Mouse (Mus musculus) midbrain, embryonic 15.5 days (tissue): ENCODE measurements around the gene Gm49380. TPM values are rescaled to one million over a fixed set of nuclear protein-coding genes. Genes with fewer than 3 reads are reported as not detected.

Source experiments
- ATAC-seq: fragments of 200-750 bp; cut with Nextera tagmentation; replicated peaks from 2 replicates; pipeline ENCODE4 v1.8.0; 2017; ENCODE audit warnings: moderate TSS enrichment
- H3K27ac ChIP-seq: fragments of 300-500 bp; sonication (generic); 2 replicates; pipeline ENCODE4 v1.5.1; 2015; ENCODE audit warnings: mild to moderate bottlenecking, inconsistent platforms
- H3K27me3 ChIP-seq: fragments of 300-500 bp; sonication (generic); replicated peaks from 2 replicates; pipeline ENCODE4 v1.6.1; 2015; ENCODE audit warnings: inconsistent platforms
- H3K36me3 ChIP-seq: fragments of 300-500 bp; sonication (generic); replicated peaks from 2 replicates; pipeline ENCODE4 v1.6.1; 2015; ENCODE audit warnings: inconsistent platforms
- H3K4me1 ChIP-seq: fragments of 300-500 bp; sonication (generic); 2 replicates; pipeline ENCODE4 v1.6.1; 2015; ENCODE audit warnings: inconsistent platforms
- H3K4me2 ChIP-seq: fragments of 300-500 bp; sonication (generic); 2 replicates; pipeline ENCODE4 v1.6.1; 2015; ENCODE audit warnings: inconsistent platforms, mild to moderate bottlenecking, moderate library complexity
- H3K4me3 ChIP-seq: fragments of 300-500 bp; sonication (generic); 2 replicates; pipeline ENCODE4 v1.5.1; 2015; ENCODE audit warnings: mild to moderate bottlenecking, inconsistent platforms
- H3K9ac ChIP-seq: fragments of 300-500 bp; sonication (generic); 2 replicates; pipeline ENCODE4 v1.6.1; 2015; ENCODE audit warnings: mild to moderate bottlenecking, inconsistent platforms
- H3K9me3 ChIP-seq: fragments of 300-500 bp; sonication (generic); 2 replicates; pipeline ENCODE4 v1.6.1; 2016; ENCODE audit warnings: inconsistent platforms
- WGBS: fragments of 180-500 bp; shearing (Covaris S2); methylation state at CpG from one replicate; pipeline ENCODE4 v1.1.7; 2015; ENCODE audit warnings: mixed read lengths; 5-methylcytosine and 5-hydroxymethylcytosine counted together
- polyA plus RNA-seq: library from polyadenylated mRNA; unstranded; fragments of >200 nt; fragmentation: Nextera tagmentation; extraction: Ambion mirVana; gene quantifications from 2 replicates; pipeline ENCODE4 v1.2.1, GENCODE M21; 2015

The Gm49380 gene
- 0.13 and 0.25 TPM in 2 replicates for polyA plus RNA-seq

GRCm38 (mm10) chr9:44113105-44113789 is at the start of gene Gm49380, which contains the start of gene Rnf26:
Gene Gm49380 (minus strand): TSS chr9:44113500.
Gene Rnf26 (minus strand): TSS chr9:44113517.
- peaks cover 37% of the 10 kb centered on the region for H3K4me1 ChIP-seq

GRCm38 (mm10) chr9:44159886-44160285 is 46.6 kb upstream of the Gm49380 start:
- no peak overlapping the region for H3K9ac ChIP-seq
- no peaks in the 10 kb centered on the region for H3K4me1 ChIP-seq
- no peak overlapping the region for H3K4me3 ChIP-seq
- WGBS = 88% methylated on average over 3 of the region's 3 CpGs
- H3K36me3 ChIP-seq = peaks cover 54% of the 10 kb centered on the region
- H3K27me3 ChIP-seq = no peaks in the 10 kb centered on the region
- ATAC-seq = no peak
- no peaks in the 10 kb centered on the region for H3K9me3 ChIP-seq
- H3K4me2 ChIP-seq = no peak overlapping the region
- no peak overlapping the region for H3K27ac ChIP-seq

More at GRCm38 (mm10) chr9:44113105-44113789, at the start of gene Gm49380, which contains the start of gene Rnf26:
- peak within 1 kb of the TSS; percentile 53; the same call in 1 of the 2 replicates for H3K27ac ChIP-seq
- H3K9ac ChIP-seq = peak within 1 kb of the TSS; percentile 69
- H3K36me3 ChIP-seq = no peaks in the 10 kb centered on the region
- peak within 1 kb of the TSS; percentile 58 for H3K4me2 ChIP-seq
- H3K9me3 ChIP-seq = no peaks in the 10 kb centered on the region
- peak within 1 kb of the TSS; percentile 86 for H3K4me3 ChIP-seq
- no peaks in the 10 kb centered on the region for H3K27me3 ChIP-seq
- WGBS = under 1% methylated on average over 50 of the region's 51 CpGs
- ATAC-seq = peak; percentile 96

GRCm38 (mm10) chr9:44147290-44147689 is 34.0 kb upstream of the Gm49380 start:
- peaks cover 27% of the 10 kb centered on the region for H3K36me3 ChIP-seq
- 53% methylated on average over 3 of the region's 3 CpGs for WGBS
- no peak for ATAC-seq

GRCm38 (mm10) chr9:44144718-44145060 is 31.4 kb upstream of the Gm49380 start:
- Histone ChIP-seq H3K27ac (no peak overlapping the region), H3K4me1 (no peaks in the 10 kb centered on the region), H3K36me3 (peaks cover 19% of the 10 kb centered on the region), H3K9ac (no peak overlapping the region), H3K4me3 (no peak overlapping the region), H3K27me3 (no peaks in the 10 kb centered on the region), H3K4me2 (no peak overlapping the region), H3K9me3 (no peaks in the 10 kb centered on the region)
- ATAC-seq = no peak

More at GRCm38 (mm10) chr9:44147290-44147689, 34.0 kb upstream of the Gm49380 start:
- H3K9me3 ChIP-seq = no peaks in the 10 kb centered on the region
- no peaks in the 10 kb centered on the region for H3K27me3 ChIP-seq
- H3K4me2 ChIP-seq = no peak overlapping the region
- no peaks in the 10 kb centered on the region for H3K4me1 ChIP-seq
- no peak overlapping the region for H3K4me3 ChIP-seq
- no peak overlapping the region for H3K9ac ChIP-seq
- H3K27ac ChIP-seq = no peak overlapping the region

GRCm38 (mm10) chr9:44144023-44144717 is 30.9 kb upstream of the Gm49380 start:
- no peak for ATAC-seq
- H3K9ac ChIP-seq = no peak overlapping the region
- H3K27me3 ChIP-seq = no peaks in the 10 kb centered on the region
- no peak overlapping the region for H3K4me2 ChIP-seq
- 30% methylated on average over 6 of the region's 8 CpGs for WGBS
- H3K4me1 ChIP-seq = no peaks in the 10 kb centered on the region
- no peaks in the 10 kb centered on the region for H3K9me3 ChIP-seq
- H3K36me3 ChIP-seq = peaks cover 19% of the 10 kb centered on the region
- no peak overlapping the region for H3K27ac ChIP-seq
- H3K4me3 ChIP-seq = no peak overlapping the region

- Histone ChIP-seq H3K27me3 (no peaks in the 10 kb centered on the region), H3K4me1 (no peaks in the 10 kb centered on the region), H3K4me3 (no peak overlapping the region), H3K9ac (no peak overlapping the region), H3K36me3 (peaks cover 19% of the 10 kb centered on the region), H3K9me3 (no peaks in the 10 kb centered on the region), H3K4me2 (no peak overlapping the region), H3K27ac (no peak overlapping the region)
- 70% methylated on average over 5 of the region's 5 CpGs for WGBS
- no peak for ATAC-seq
Measured at GRCm38 (mm10) chr9:44143421-44143820, 30.1 kb upstream of the Gm49380 start.

- no peak overlapping the region for H3K4me3 ChIP-seq
- H3K9ac ChIP-seq = no peak overlapping the region
- H3K4me1 ChIP-seq = no peaks in the 10 kb centered on the region
- 56% methylated on average over 5 of the region's 5 CpGs for WGBS
- no peaks in the 10 kb centered on the region for H3K27me3 ChIP-seq
- H3K9me3 ChIP-seq = no peaks in the 10 kb centered on the region
- H3K27ac ChIP-seq = no peak overlapping the region
- no peak overlapping the region for H3K4me2 ChIP-seq
- ATAC-seq = no peak
- peaks cover 19% of the 10 kb centered on the region for H3K36me3 ChIP-seq
Measured at GRCm38 (mm10) chr9:44141951-44142350, 28.7 kb upstream of the Gm49380 start.

GRCm38 (mm10) chr9:44137846-44138245 is 24.5 kb upstream of the Gm49380 start:
- Histone ChIP-seq H3K4me1 (peaks cover 22% of the 10 kb centered on the region), H3K9ac (no peak overlapping the region), H3K27me3 (peaks cover 29% of the 10 kb centered on the region), H3K4me2 (no peak overlapping the region), H3K27ac (no peak overlapping the region), H3K4me3 (no peak overlapping the region), H3K9me3 (no peaks in the 10 kb centered on the region), H3K36me3 (no peaks in the 10 kb centered on the region)
- ATAC-seq = no peak
- 79% methylated on average over 4 of the region's 4 CpGs for WGBS

- WGBS = 63% methylated on average over 7 of the region's 7 CpGs
- no peak for ATAC-seq
- Histone ChIP-seq H3K4me2 (peak overlapping the region; percentile 70), H3K4me3 (peak overlapping the region; percentile 40), H3K9me3 (no peaks in the 10 kb centered on the region), H3K4me1 (peaks cover 22% of the 10 kb centered on the region), H3K27ac (no peak overlapping the region), H3K9ac (no peak overlapping the region; the same call in 1 of the 2 replicates), H3K36me3 (no peaks in the 10 kb centered on the region), H3K27me3 (peaks cover 41% of the 10 kb centered on the region)
Measured at GRCm38 (mm10) chr9:44135731-44136411, 22.6 kb upstream of the Gm49380 start.

- Histone ChIP-seq H3K36me3 (no peaks in the 10 kb centered on the region), H3K27ac (no peak overlapping the region), H3K27me3 (peaks cover 41% of the 10 kb centered on the region), H3K4me3 (peak overlapping the region; percentile 40), H3K4me1 (peaks cover 28% of the 10 kb centered on the region), H3K4me2 (peak overlapping the region; percentile 70), H3K9me3 (no peaks in the 10 kb centered on the region), H3K9ac (peak overlapping the region; percentile 5; the same call in 1 of the 2 replicates)
- 0 out of 2 replicates have a peak, but pooled peaks have one; percentile 43 for ATAC-seq
- WGBS = 2% methylated on average over 49 of the region's 49 CpGs
Measured at GRCm38 (mm10) chr9:44134851-44135730, 21.8 kb upstream of the Gm49380 start.

GRCm38 (mm10) chr9:44134101-44134850 is 21.0 kb upstream of the Gm49380 start, which contains the start of gene Mcam:
Gene Mcam (plus strand): TSS chr9:44134469.
- ATAC-seq = peak; percentile 27; the same call in 1 of the 2 replicates

More at GRCm38 (mm10) chr9:44134101-44134850, 21.0 kb upstream of the Gm49380 start, which contains the start of gene Mcam:
- no peaks in the 10 kb centered on the region for H3K36me3 ChIP-seq
- H3K27ac ChIP-seq = no peak within 1 kb of the TSS
- H3K4me1 ChIP-seq = peaks cover 33% of the 10 kb centered on the region
- no peaks in the 10 kb centered on the region for H3K9me3 ChIP-seq
- peak within 1 kb of the TSS; percentile 5 for H3K9ac ChIP-seq
- WGBS = 1% methylated on average over 53 of the region's 55 CpGs
- peak within 1 kb of the TSS; percentile 70 for H3K4me2 ChIP-seq
- H3K4me3 ChIP-seq = peak within 1 kb of the TSS; percentile 40
- peaks cover 41% of the 10 kb centered on the region for H3K27me3 ChIP-seq
